Mouse (Mus musculus): Measurements from ENCODE around the gene Nupr1. TPM values are rescaled to one million over a fixed set of nuclear protein-coding genes. Genes with fewer than 3 reads are reported as not detected.

Nupr1 gene
- total and polyA plus RNA-seq, 3 experiments = 1.1 to 13.4 (median 11.1) TPM

DNA sequence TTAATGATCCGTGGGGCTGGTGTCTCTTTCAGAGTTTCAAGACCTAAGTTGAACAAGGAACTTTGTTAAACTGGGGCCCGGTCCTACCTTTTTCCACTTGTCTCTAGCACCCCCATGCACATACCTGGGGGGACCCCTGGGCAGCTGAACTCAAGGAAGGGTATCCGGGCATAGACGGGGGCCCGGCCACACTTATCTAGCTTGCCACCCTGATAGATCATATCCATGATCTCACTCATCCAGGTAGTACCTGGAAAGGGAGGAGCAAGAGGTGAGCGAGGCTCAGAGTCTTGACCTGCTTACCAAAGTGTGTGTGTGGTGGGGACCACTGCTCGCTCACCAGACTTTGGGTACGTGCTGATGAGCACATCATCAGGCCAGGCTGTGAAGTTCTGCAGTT is 44.4 kb upstream of the Nupr1 start:
- DNase-seq (ENCODE audit: low spot score) = no peak
- TF ChIP-seq GATA1 (IDR thresholded peaks at IDR 0.05; ENCODE audit: borderline replicate concordance, low read length) (no peak), CTCF (IDR thresholded peaks at IDR 0.05; ENCODE audit: low read depth, low read length) (no peak), GATA2 (IDR thresholded peaks at IDR 0.05; ENCODE audit: borderline replicate concordance, low read depth, low read length) (no peak)
- no peaks in the 10 kb centered on the region for H3K27me3 ChIP-seq (ENCODE audit: insufficient read depth, low read length)
- H3K9me3 ChIP-seq (replicated peaks) = no peaks in the 10 kb centered on the region
- H3K36me3 ChIP-seq (replicated peaks) = peaks cover 90% of the 10 kb centered on the region
- no peak for ATAC-seq (ENCODE audit: extremely low read depth, insufficient number of reproducible peaks, low FRiP score, poor library complexity, severe bottlenecking)
- peaks cover 6% of the 10 kb centered on the region; the same call in 1 of the 2 replicates for H3K4me1 ChIP-seq (ENCODE audit: insufficient read depth, low read depth, low read length)
- no peak overlapping the region for H3K4me3 ChIP-seq (ENCODE audit: low read depth, low read length)

DNA sequence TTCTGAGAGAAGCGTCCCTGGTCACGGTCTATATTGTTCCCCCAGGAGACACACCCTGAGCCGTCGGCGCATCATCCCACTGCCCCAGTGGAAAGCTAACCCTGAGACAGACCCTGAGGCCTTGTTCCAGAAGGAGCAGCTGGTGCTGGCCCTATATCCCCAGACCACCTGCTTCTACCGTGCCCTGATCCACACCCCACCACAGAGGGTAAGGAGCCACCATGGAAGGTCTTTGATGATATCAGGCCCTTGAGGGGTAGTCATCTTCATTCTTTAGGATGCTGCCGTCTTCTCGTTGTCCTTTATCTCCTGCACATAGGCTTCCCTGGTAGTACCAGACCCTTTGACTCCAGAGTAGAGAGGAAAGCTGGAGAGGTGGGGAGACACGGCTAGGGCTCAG is 41.5 kb upstream of the Nupr1 start:
- Histone ChIP-seq H3K4me1 (ENCODE audit: insufficient read depth, low read depth, low read length) (peaks cover 9% of the 10 kb centered on the region; the same call in 1 of the 2 replicates), H3K27me3 (ENCODE audit: insufficient read depth, low read length) (no peaks in the 10 kb centered on the region), H3K36me3 (replicated peaks) (peaks cover 94% of the 10 kb centered on the region), H3K4me3 (ENCODE audit: low read depth, low read length) (no peak overlapping the region), H3K9me3 (replicated peaks) (no peaks in the 10 kb centered on the region)
- TF ChIP-seq POLR2AphosphoS5 (IDR thresholded peaks at IDR 0.05; ENCODE audit: insufficient replicate concordance, low read depth, low read length) = no peak
- TF ChIP-seq TAL1 (conservative IDR thresholded peaks at IDR 0.05; ENCODE audit: low read depth, low read length) = no peak
- no peak for TF ChIP-seq GATA2 (IDR thresholded peaks at IDR 0.05; ENCODE audit: borderline replicate concordance, low read depth, low read length)
- no peak for TF ChIP-seq CTCF (IDR thresholded peaks at IDR 0.05; ENCODE audit: low read depth, low read length)
- no peak for ATAC-seq (ENCODE audit: extremely low read depth, insufficient number of reproducible peaks, low FRiP score, poor library complexity, severe bottlenecking)
- DNase-seq (ENCODE audit: low spot score) = no peak

DNA sequence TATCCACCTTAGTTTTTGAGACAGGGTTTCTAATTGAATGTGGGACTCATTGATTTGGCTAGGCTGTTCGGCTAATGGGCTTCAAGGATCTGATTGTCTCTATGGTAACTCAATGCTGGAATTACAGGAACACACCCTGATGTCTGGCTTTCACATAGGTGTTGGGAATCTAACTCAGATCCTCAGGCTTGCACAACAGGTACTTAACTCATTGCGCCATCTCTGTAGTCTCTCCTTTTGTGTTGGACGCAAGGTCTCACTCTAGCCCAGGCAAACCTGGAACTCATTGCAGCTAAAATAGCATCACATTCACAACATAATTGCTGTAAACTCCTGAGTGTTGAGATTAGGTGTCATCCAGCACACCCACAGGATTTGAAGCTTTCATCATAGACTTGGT is 39.5 kb upstream of the Nupr1 start:
- H3K9me3 ChIP-seq (replicated peaks) = no peaks in the 10 kb centered on the region
- TF ChIP-seq TAL1 (conservative IDR thresholded peaks at IDR 0.05; ENCODE audit: low read depth, low read length) = no peak
- TF ChIP-seq CTCF (IDR thresholded peaks at IDR 0.05; ENCODE audit: low read depth, low read length) = no peak
- no peak for TF ChIP-seq POLR2AphosphoS5 (IDR thresholded peaks at IDR 0.05; ENCODE audit: insufficient replicate concordance, low read depth, low read length)
- no peak for TF ChIP-seq GATA1 (IDR thresholded peaks at IDR 0.05; ENCODE audit: borderline replicate concordance, low read length)
- no peak for TF ChIP-seq GATA2 (IDR thresholded peaks at IDR 0.05; ENCODE audit: borderline replicate concordance, low read depth, low read length)
- peaks cover 5% of the 10 kb centered on the region; the same call in 1 of the 2 replicates for H3K4me1 ChIP-seq (ENCODE audit: insufficient read depth, low read depth, low read length)
- no peak for DNase-seq (ENCODE audit: low spot score)
- H3K4me3 ChIP-seq (ENCODE audit: low read depth, low read length) = no peak overlapping the region
- no peaks in the 10 kb centered on the region for H3K27me3 ChIP-seq (ENCODE audit: insufficient read depth, low read length)
- no peak for ATAC-seq (ENCODE audit: extremely low read depth, insufficient number of reproducible peaks, low FRiP score, poor library complexity, severe bottlenecking)
- H3K36me3 ChIP-seq (replicated peaks) = peaks cover 92% of the 10 kb centered on the region

DNA sequence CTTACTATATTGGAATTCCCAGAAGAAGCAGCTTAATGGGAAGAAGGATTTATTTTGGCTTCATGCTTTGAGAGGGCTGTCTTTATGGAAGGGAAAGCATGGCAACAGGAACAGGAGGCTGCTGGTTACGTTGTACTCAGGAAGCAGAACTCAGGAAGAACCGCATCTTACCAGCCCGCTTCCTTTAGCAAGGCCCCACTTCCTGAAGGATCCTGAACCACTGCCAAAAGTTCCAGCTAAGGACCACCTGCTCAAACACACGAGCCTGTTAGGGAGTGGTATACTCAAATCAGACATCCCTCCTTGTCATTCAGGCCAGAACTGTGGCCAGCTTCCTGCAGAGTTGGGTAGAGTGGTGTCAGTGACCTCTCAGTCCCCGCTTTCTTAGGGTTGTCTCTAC is 37.8 kb upstream of the Nupr1 start:
- Histone ChIP-seq H3K4me1 (ENCODE audit: insufficient read depth, low read depth, low read length) (peaks cover 14% of the 10 kb centered on the region), H3K4me3 (ENCODE audit: low read depth, low read length) (no peak overlapping the region), H3K36me3 (replicated peaks) (peaks cover 97% of the 10 kb centered on the region), H3K9me3 (replicated peaks) (no peaks in the 10 kb centered on the region), H3K27me3 (ENCODE audit: insufficient read depth, low read length) (no peaks in the 10 kb centered on the region)
- no peak for TF ChIP-seq POLR2AphosphoS5 (IDR thresholded peaks at IDR 0.05; ENCODE audit: insufficient replicate concordance, low read depth, low read length)
- TF ChIP-seq TAL1 (conservative IDR thresholded peaks at IDR 0.05; ENCODE audit: low read depth, low read length) = no peak
- TF ChIP-seq GATA1 (IDR thresholded peaks at IDR 0.05; ENCODE audit: borderline replicate concordance, low read length) = no peak
- no peak for TF ChIP-seq GATA2 (IDR thresholded peaks at IDR 0.05; ENCODE audit: borderline replicate concordance, low read depth, low read length)
- no peak for TF ChIP-seq CTCF (IDR thresholded peaks at IDR 0.05; ENCODE audit: low read depth, low read length)
- ATAC-seq (ENCODE audit: extremely low read depth, insufficient number of reproducible peaks, low FRiP score, poor library complexity, severe bottlenecking) (no peak), DNase-seq (ENCODE audit: low spot score) (no peak)

DNA sequence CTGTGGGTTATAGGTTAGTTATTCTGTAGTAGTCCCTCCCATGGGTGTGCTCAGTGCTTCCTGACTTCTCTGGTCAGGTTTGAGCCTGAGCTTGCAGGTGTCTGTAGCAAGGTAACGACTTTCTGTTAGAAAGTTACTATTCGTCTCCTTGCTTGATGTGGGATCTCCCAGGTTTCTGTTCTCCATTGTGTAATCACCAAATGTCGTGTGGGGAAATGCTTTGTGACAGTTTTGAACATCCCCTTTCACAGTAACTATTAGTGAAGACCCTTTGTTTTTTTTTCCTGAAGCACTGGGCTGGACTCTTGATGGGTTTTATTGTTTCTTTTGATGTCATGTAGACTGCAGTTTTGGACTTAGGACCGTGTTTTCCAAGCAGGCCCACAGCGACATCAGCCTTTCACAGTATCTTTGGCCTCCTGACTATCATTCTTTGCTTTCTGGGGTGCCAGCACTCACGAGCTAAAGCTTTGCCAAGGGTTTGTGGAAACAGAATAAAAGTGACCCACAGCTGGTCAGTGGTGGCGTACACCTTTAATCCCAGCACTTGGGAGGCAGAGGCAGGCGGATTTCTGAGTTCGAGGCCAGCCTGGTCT is 36.9 kb upstream of the Nupr1 start:
- no peak for TF ChIP-seq CTCF (IDR thresholded peaks at IDR 0.05; ENCODE audit: low read depth, low read length)
- no peak for TF ChIP-seq TAL1 (conservative IDR thresholded peaks at IDR 0.05; ENCODE audit: low read depth, low read length)
- TF ChIP-seq GATA2 (IDR thresholded peaks at IDR 0.05; ENCODE audit: borderline replicate concordance, low read depth, low read length) = no peak
- no peak for TF ChIP-seq GATA1 (IDR thresholded peaks at IDR 0.05; ENCODE audit: borderline replicate concordance, low read length)
- TF ChIP-seq POLR2AphosphoS5 (IDR thresholded peaks at IDR 0.05; ENCODE audit: insufficient replicate concordance, low read depth, low read length) = no peak
- H3K9me3 ChIP-seq (replicated peaks) = no peaks in the 10 kb centered on the region
- H3K4me1 ChIP-seq (ENCODE audit: insufficient read depth, low read depth, low read length) = peaks cover 19% of the 10 kb centered on the region
- no peak overlapping the region for H3K4me3 ChIP-seq (ENCODE audit: low read depth, low read length)
- H3K27me3 ChIP-seq (ENCODE audit: insufficient read depth, low read length) = no peaks in the 10 kb centered on the region
- no peak for ATAC-seq (ENCODE audit: extremely low read depth, insufficient number of reproducible peaks, low FRiP score, poor library complexity, severe bottlenecking)
- peaks cover 97% of the 10 kb centered on the region for H3K36me3 ChIP-seq (replicated peaks)
- no peak for DNase-seq (ENCODE audit: low spot score)

DNA sequence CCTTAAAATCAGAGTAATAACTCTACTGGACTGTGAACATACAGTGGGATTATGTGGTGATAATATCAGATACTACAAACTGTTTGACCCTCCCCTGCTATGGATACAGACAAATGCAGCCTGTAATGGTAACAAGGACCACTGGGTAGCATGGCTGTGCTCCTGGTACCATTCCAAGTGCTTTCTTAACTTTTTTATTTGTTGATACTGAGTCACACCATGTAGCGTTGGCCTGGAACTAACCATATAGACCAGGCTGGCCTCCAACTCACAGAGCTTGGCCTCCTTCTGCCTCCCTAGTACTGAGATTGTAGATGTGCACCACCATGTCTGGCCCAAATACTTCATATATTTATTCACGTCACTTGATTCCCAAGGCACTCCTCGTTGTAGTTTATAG is 34.6 kb upstream of the Nupr1 start:
- H3K27me3 ChIP-seq (ENCODE audit: insufficient read depth, low read length) = no peaks in the 10 kb centered on the region
- no peaks in the 10 kb centered on the region for H3K9me3 ChIP-seq (replicated peaks)
- no peak for DNase-seq (ENCODE audit: low spot score)
- H3K4me3 ChIP-seq (ENCODE audit: low read depth, low read length) = no peak overlapping the region
- no peak for TF ChIP-seq TAL1 (conservative IDR thresholded peaks at IDR 0.05; ENCODE audit: low read depth, low read length)
- TF ChIP-seq GATA1 (IDR thresholded peaks at IDR 0.05; ENCODE audit: borderline replicate concordance, low read length) = no peak
- TF ChIP-seq GATA2 (IDR thresholded peaks at IDR 0.05; ENCODE audit: borderline replicate concordance, low read depth, low read length) = no peak
- no peak for TF ChIP-seq POLR2AphosphoS5 (IDR thresholded peaks at IDR 0.05; ENCODE audit: insufficient replicate concordance, low read depth, low read length)
- no peak for TF ChIP-seq CTCF (IDR thresholded peaks at IDR 0.05; ENCODE audit: low read depth, low read length)
- peaks cover 22% of the 10 kb centered on the region for H3K4me1 ChIP-seq (ENCODE audit: insufficient read depth, low read depth, low read length)
- H3K36me3 ChIP-seq (replicated peaks) = peaks cover 90% of the 10 kb centered on the region
- ATAC-seq (ENCODE audit: extremely low read depth, insufficient number of reproducible peaks, low FRiP score, poor library complexity, severe bottlenecking) = no peak

Measured in G1E (cell line).